Mouse (Mus musculus): ENCODE measurements around the gene AW146154. TPM values are rescaled to one million over a fixed set of nuclear protein-coding genes. Genes with fewer than 3 reads are reported as not detected.

AW146154 gene
- polyA plus RNA-seq (2012; rRNA removed) = 2.8 and 3.0 TPM in 2 replicates

DNA sequence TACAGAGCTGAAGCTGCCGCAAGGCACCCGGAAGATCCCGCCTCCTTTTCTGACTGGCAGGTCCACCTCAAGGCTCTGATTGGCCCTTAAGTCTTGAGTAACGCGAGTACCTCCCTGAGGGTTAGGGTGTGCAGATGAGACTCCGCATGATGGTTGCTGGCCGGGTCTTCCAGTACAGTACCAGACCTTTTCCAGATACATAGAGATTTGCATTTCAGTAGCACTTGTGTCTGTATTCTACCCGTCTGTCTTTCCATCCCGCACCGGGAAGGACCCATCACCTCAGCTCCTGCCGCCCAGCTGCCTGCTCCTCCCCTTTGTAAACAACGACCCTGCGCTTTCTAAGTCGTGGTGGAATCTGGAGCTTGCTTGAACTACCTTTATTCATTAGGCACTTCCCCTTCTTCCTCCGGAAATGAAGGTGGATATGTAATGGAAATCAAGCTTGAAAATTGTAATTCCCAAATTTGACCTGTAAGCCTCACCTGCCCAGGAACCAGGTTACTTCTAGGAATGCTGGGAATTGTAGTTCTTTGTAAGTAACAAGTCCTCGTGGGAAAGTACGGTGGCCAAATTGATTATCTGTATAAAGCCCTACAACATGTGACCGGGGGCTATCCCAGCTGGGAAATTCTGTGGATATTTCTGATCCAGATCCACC lies at the start of gene AW146154, which contains the start of gene Gm20449:
AW146154 (minus strand) TSS at position 502 of the 661 bp plus-strand sequence.
Gm20449 (minus strand) TSS at position 29 of the 661 bp plus-strand sequence.

GRCm38 (mm10) chr7:41448596-41448995 lies 51.1 kb downstream of the AW146154 start, which contains the start of gene Vmn2r57:
Gene Vmn2r57 (minus strand): TSS chr7:41448696.

Other genes with a start within 250 kb of the AW146154 start
- 2.0 and 2.1 TPM in 2 replicates for gene AI987944, start 106.5 kb downstream of the AW146154 start, polyA plus RNA-seq (2012; rRNA removed)
- 0.03 TPM in 2 replicates for gene Vmn2r57, start 51.2 kb downstream of the AW146154 start, polyA plus RNA-seq (2012; rRNA removed)
- not detected in 2 replicates for gene Gm20449, start 473 bp downstream of the AW146154 start, polyA plus RNA-seq (2012; rRNA removed)
- gene Gm6871, start 73.8 kb upstream of the AW146154 start, polyA plus RNA-seq (2012; rRNA removed) = not detected in 2 replicates
- 1.7 and 2.0 TPM in 2 replicates for gene 2610021A01Rik, start 99.3 kb upstream of the AW146154 start, polyA plus RNA-seq (2012; rRNA removed)
- gene Zfp788, start 133.3 kb upstream of the AW146154 start, polyA plus RNA-seq (2012; rRNA removed) = 0.24 and 0.34 TPM in 2 replicates

Measured in colon, adult 2 months (tissue).